Comparison of ENCODE assay signal across 26 mouse cellular contexts in the genomic region with DNA sequence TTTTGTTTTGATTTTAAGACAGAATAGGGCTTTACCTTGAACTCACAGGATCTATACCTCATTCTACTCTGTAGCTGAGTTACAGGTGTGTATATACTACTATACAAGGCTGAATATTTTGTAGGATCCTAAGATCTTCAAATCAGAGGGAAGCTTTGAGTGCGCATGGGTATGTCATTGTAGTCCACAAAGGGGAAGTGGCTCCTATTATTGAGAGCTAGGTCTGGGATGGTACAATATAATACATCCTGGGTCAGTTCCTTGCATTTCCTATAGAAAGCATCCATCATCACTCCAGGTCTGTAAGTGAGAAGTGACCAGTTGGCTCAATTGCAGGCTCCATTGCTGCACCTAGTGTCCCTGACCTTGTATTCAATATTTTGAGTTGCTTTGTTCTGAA.
"Had no signal": no experiment of that assay in that cellular context is flagged by ENCODE, and none has a peak within 500 bp of the region (broad histone marks: within the 10 kb centered on the region; RNA-seq: fewer than 3 reads in every experiment).

No protein-coding gene starts in this region.

- H3K4me1 ChIP-seq: embryonic facial prominence, embryonic 10.5 days; embryonic facial prominence, embryonic 12.5 days; embryonic facial prominence, embryonic 13.5 days; embryonic facial prominence, embryonic 15.5 days; forebrain, embryonic 10.5 days; forebrain, embryonic 12.5 days; forebrain, embryonic 13.5 days; forebrain, embryonic 15.5 days had no signal

- ATAC-seq: forebrain, embryonic 13.5 days; forebrain, embryonic 14.5 days; forebrain, embryonic 15.5 days; forebrain, postnatal 0 days had no signal

- H3K4me2 ChIP-seq: embryonic facial prominence, embryonic 12.5 days; embryonic facial prominence, embryonic 13.5 days; embryonic facial prominence, embryonic 15.5 days; forebrain, embryonic 12.5 days; forebrain, embryonic 13.5 days; forebrain, embryonic 15.5 days had no signal

- H3K9ac ChIP-seq: embryonic facial prominence, embryonic 12.5 days; embryonic facial prominence, embryonic 13.5 days; embryonic facial prominence, embryonic 15.5 days; forebrain, embryonic 12.5 days; forebrain, embryonic 13.5 days; forebrain, embryonic 15.5 days; forebrain, postnatal 0 days had no signal

- H3K27me3 ChIP-seq: embryonic facial prominence, embryonic 12.5 days; embryonic facial prominence, embryonic 13.5 days; embryonic facial prominence, embryonic 15.5 days; forebrain, embryonic 12.5 days; forebrain, embryonic 13.5 days; forebrain, embryonic 15.5 days had no signal

- H3K4me3 ChIP-seq: embryonic facial prominence, embryonic 10.5 days; embryonic facial prominence, embryonic 12.5 days; embryonic facial prominence, embryonic 13.5 days; embryonic facial prominence, embryonic 15.5 days; erythroblast, embryonic 14.5 days; forebrain, embryonic 10.5 days; forebrain, embryonic 12.5 days; forebrain, embryonic 13.5 days; forebrain, embryonic 15.5 days; gastrocnemius, adult 2 months; heart, adult 2 months had no signal

- H3K27ac ChIP-seq: embryonic facial prominence, embryonic 10.5 days; embryonic facial prominence, embryonic 12.5 days; embryonic facial prominence, embryonic 13.5 days; embryonic facial prominence, embryonic 15.5 days; forebrain, embryonic 10.5 days; forebrain, embryonic 12.5 days; forebrain, embryonic 13.5 days; forebrain, embryonic 15.5 days; heart, adult 2 months had no signal

- H3K9me3 ChIP-seq: embryonic facial prominence, embryonic 10.5 days; embryonic facial prominence, embryonic 12.5 days; embryonic facial prominence, embryonic 13.5 days; embryonic facial prominence, embryonic 15.5 days; forebrain, embryonic 10.5 days; forebrain, embryonic 12.5 days; forebrain, embryonic 13.5 days; forebrain, embryonic 15.5 days had no signal

- DNase-seq: cerebellum, adult 8-10 months; cerebellum, adult 9-10 months; cerebellum, adult 9-11 months; cerebellum, postnatal 10 days; cerebellum, postnatal 14 days; cerebellum, postnatal 25 days; cerebellum, postnatal 36 days; embryo, embryonic 11 days; forebrain, postnatal 0 days; gastrocnemius, adult 2 months; gastrocnemius, postnatal 10 days; gastrocnemius, postnatal 14 days; gastrocnemius, postnatal 25 days; gastrocnemius, postnatal 36 days; heart, adult 18-20 months; heart, adult 2 months had no signal

- H3K36me3 ChIP-seq: embryonic facial prominence, embryonic 10.5 days; embryonic facial prominence, embryonic 12.5 days; embryonic facial prominence, embryonic 13.5 days; embryonic facial prominence, embryonic 15.5 days; forebrain, embryonic 10.5 days; forebrain, embryonic 12.5 days; forebrain, embryonic 15.5 days had no signal
